Mouse (Mus musculus) lung, postnatal 0 days (tissue): ENCODE measurements around the gene Cd248.

ENCODE experiments used
- CTCF ChIP-seq: IDR thresholded peaks from 2 replicates; pipeline ENCODE4 v1.5.1; 2016; ENCODE audit warnings: antibody characterized with exemption, mild to moderate bottlenecking
- EP300 ChIP-seq: IDR thresholded peaks from 2 replicates; pipeline ENCODE4 v1.6.1; 2016; ENCODE audit warnings: antibody characterized with exemption, mild to moderate bottlenecking, control low read depth

- TF ChIP-seq EP300: no peak
- no peak for TF ChIP-seq CTCF
These were observed 39.8 kb downstream of the Cd248 start for GRCm38 (mm10) chr19:5107556-5108270.
